Mouse (Mus musculus) lung, postnatal 0 days (tissue): ENCODE results near the gene Zan.

Experiments used
- CTCF ChIP-seq: IDR thresholded peaks from 2 replicates; pipeline ENCODE4 v1.5.1; 2016; ENCODE audit warnings: antibody characterized with exemption, mild to moderate bottlenecking
- EP300 ChIP-seq: IDR thresholded peaks from 2 replicates; pipeline ENCODE4 v1.6.1; 2016; ENCODE audit warnings: antibody characterized with exemption, mild to moderate bottlenecking, control low read depth

DNA sequence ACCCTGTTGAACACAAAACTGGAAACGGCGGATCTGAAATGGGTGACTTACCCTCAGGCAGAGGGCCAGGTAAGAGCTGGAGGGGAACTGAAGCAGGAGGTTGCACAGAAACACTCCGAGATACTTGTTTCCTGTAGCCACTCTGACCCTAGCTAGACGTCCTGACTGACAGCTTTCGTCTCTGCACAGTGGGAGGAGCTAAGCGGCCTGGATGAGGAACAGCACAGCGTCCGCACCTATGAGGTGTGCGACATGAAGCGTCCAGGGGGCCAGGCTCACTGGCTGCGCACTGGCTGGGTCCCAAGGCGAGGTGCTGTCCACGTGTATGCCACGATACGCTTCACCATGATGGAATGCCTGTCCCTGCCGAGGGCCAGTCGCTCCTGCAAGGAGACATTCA, 122.8 kb downstream of the Zan start:
- TF ChIP-seq EP300, result no peak
- TF ChIP-seq CTCF, result no peak
